Mouse (Mus musculus) kidney, adult 2 months (tissue): ENCODE data around the gene Smarca2.

Experiments
- CTCF ChIP-seq: fragments of 200-500 bp; conservative IDR thresholded peaks from 2 replicates; pipeline ENCODE4 v1.5.1; 2011; ENCODE audit warnings: low read depth, mild to moderate bottlenecking, control low read depth, low read length, moderate library complexity, mixed read lengths; ENCODE audit not compliant: insufficient read depth, insufficient read length
- POLR2A ChIP-seq: fragments of 200-500 bp; IDR thresholded peaks from one replicate; pipeline ENCODE4 v1.6.1; 2011; ENCODE audit warnings: low read depth, low read length, control low read depth

DNA sequence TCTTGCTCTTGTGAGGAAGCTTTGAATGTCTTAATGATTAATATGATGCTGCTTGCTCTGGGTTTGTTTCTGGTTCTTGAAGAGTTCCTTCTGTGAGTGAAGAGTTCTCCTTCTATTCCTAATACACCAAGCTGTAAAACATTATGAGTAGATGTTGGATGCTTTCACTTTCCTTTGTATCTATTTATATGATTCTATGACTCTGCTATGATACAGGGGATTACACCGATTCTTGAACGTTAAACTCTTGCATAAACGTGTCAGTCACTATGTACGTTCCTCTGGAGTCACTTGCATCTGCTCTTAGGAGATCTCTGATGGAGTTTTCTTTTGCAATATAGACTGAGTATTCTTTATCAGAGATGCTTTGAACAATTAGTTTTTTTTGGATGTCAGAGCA lies 199.6 kb downstream of the Smarca2 start:
- TF ChIP-seq CTCF, result no peak
- TF ChIP-seq POLR2A, result no peak
